Mouse (Mus musculus): ENCODE measurements at regions not wholly inside any gene's neighbourhood (a gene's known extent, or its start where the extent isn't known, plus 50 kb on each side); places are given as distances from the start of the nearest gene placed in this dataset.

DNA sequence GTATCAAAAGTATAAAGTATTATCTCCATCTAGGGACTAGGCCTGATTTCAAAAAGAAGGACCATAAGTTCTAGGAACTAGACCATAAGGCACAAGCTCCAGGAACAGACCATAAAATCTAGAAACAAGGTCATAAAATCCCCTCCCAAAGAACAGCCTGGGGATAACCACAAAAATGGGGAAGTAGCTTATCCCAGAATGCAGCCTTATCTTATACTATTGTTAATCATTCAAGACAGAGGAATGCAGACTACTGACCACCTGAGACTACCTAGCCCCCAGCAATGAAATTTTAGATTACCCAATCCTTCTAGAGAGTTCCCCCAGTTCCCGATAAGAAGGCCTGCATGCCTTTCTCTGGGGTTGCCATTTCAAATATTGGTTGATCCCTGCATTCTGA, 81.6 kb upstream of the St8sia4 start:
- no peak for TF ChIP-seq KAT2A (IDR thresholded peaks at IDR 0.05; ENCODE audit: insufficient replicate concordance, low read length)
- no peak for TF ChIP-seq CTCF (conservative IDR thresholded peaks at IDR 0.05 in 1 of 2, IDR thresholded peaks at IDR 0.05 in 1 of 2; ENCODE audit: low read depth in 2 of 2, low read length in 2 of 2)
- TF ChIP-seq POLR2A (IDR thresholded peaks at IDR 0.05; ENCODE audit: low read depth, low read length): no peak
- no peak for TF ChIP-seq MAX (IDR thresholded peaks at IDR 0.05; ENCODE audit: low read length)
- no peak for TF ChIP-seq JUND (conservative IDR thresholded peaks at IDR 0.05; ENCODE audit: low read depth, low read length)
- no peak for TF ChIP-seq CHD2 (IDR thresholded peaks at IDR 0.05; ENCODE audit: low read length)
- TF ChIP-seq E2F4 (IDR thresholded peaks at IDR 0.05; ENCODE audit: insufficient replicate concordance, low read depth, low read length): no peak
- TF ChIP-seq SIN3A (IDR thresholded peaks at IDR 0.05; ENCODE audit: low read length): no peak
- no peak for TF ChIP-seq ZKSCAN1 (IDR thresholded peaks at IDR 0.05; ENCODE audit: borderline replicate concordance, low read depth, low read length)
- no peak for TF ChIP-seq MYC (IDR thresholded peaks at IDR 0.05; ENCODE audit: low read depth, low read length)
- no peak for TF ChIP-seq TBP (conservative IDR thresholded peaks at IDR 0.05; ENCODE audit: low read depth, low read length)
- no peak for TF ChIP-seq EP300 (IDR thresholded peaks at IDR 0.05; ENCODE audit: low read length)
- no peak for TF ChIP-seq NRF1 (IDR thresholded peaks at IDR 0.05; ENCODE audit: low read depth, low read length)
- no peak for TF ChIP-seq RAD21 (IDR thresholded peaks at IDR 0.05; ENCODE audit: low read depth, low read length)
